Mouse (Mus musculus) liver, adult 2 months (tissue): Measurements from ENCODE around the gene Arhgdib.

Experiments
- CTCF ChIP-seq: fragments of 200-500 bp; IDR thresholded peaks from 2 replicates; pipeline ENCODE4 v1.5.1; 2011; ENCODE audit warnings: low read depth, low read length, control low read depth
- POLR2A ChIP-seq: fragments of 200-500 bp; IDR thresholded peaks from 2 replicates; pipeline ENCODE4 v1.6.1; 2011; ENCODE audit warnings: low read length, control low read depth; ENCODE audit not compliant: insufficient read depth; ENCODE audit errors: extremely low read depth

DNA sequence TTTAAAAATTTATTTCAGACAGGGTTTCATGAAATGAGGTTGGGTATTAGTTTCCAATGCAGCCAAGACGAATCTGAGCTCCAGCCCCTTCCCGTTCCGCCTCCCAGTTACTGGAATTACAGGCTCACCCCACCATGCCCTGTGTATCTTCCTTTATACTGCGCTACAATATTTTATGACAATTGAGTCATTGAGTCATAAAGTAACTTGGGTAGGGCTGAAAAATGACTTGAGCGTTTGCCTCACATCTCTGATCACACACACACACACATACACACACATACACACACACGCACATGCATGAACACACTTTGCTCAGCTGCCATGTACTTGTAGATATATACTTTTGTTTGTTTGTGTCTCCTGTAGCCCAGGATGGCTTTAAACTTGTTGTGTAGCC, 27.5 kb downstream of the Arhgdib start:
- TF ChIP-seq CTCF (no peak), POLR2A (no peak)
